Mouse (Mus musculus) limb, embryonic 10.5 days (tissue): ENCODE measurements at regions not wholly inside any gene's neighbourhood (a gene's known extent, or its start where the extent isn't known, plus 50 kb on each side); places are given as distances from the start of the nearest gene placed in this dataset.
A peak's percentile ranks its signal among the peaks of the same experiment; 100 is the strongest.

Experiments used
- DNase-seq: peaks from one replicate; pipeline ENCODE4 v3.0.0-alpha.2; 2017; ENCODE audit warnings: low spot score
- H3K27ac ChIP-seq: fragments of 300-500 bp; sonication (generic); 2 replicates; pipeline ENCODE4 v1.5.1; 2016; ENCODE audit warnings: mild to moderate bottlenecking
- H3K27me3 ChIP-seq: fragments of 300-500 bp; sonication (generic); 2 replicates; pipeline ENCODE4 v1.6.1; 2016; ENCODE audit warnings: low read depth, mild to moderate bottlenecking; ENCODE audit not compliant: poor library complexity, severe bottlenecking
- H3K36me3 ChIP-seq: fragments of 300-500 bp; sonication (generic); 2 replicates; pipeline ENCODE4 v1.6.1; 2016; ENCODE audit warnings: mild to moderate bottlenecking, moderate library complexity
- H3K4me1 ChIP-seq: fragments of 300-500 bp; sonication (generic); 2 replicates; pipeline ENCODE4 v1.6.1; 2016
- H3K4me3 ChIP-seq: fragments of 300-500 bp; sonication (generic); 2 replicates; pipeline ENCODE4 v1.5.1; 2016; ENCODE audit warnings: mild to moderate bottlenecking, moderate library complexity
- H3K9me3 ChIP-seq: fragments of 300-500 bp; sonication (generic); replicated peaks from 2 replicates; pipeline ENCODE4 v1.6.1; 2016; ENCODE audit warnings: mild to moderate bottlenecking
- WGBS: fragments of 180-500 bp; shearing (Covaris S2); methylation state at CpG from one replicate; pipeline ENCODE4 v1.1.7; 2016; 5-methylcytosine and 5-hydroxymethylcytosine counted together

DNA sequence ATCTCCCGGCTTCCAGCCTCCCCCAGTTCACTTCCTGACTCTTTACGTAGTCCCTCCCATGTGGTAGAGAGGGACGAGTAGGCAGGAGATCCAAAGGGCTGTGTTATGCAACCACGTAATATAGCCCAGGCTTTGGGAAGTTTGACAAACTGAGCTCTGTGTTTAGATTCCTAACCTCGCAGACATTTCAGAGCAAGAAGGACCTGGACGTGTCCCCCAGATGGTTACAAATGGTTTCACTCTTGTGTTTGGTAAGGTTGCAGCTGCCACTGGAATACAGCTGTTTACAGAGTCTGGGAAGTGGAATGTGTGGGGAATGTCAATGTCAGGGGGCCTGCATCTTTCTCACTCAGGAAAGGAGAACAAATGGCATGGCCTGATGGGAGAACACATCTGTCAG lies 145.1 kb upstream of the Lnx1 start:
- no peaks in the 10 kb centered on the region for H3K27me3 ChIP-seq
- WGBS = 67% methylated on average over 6 of the region's 6 CpGs
- H3K4me3 ChIP-seq = no peak overlapping the region
- no peak for DNase-seq
- no peaks in the 10 kb centered on the region for H3K36me3 ChIP-seq
- no peaks in the 10 kb centered on the region for H3K4me1 ChIP-seq
- no peak overlapping the region for H3K27ac ChIP-seq
- H3K9me3 ChIP-seq = no peaks in the 10 kb centered on the region

DNA sequence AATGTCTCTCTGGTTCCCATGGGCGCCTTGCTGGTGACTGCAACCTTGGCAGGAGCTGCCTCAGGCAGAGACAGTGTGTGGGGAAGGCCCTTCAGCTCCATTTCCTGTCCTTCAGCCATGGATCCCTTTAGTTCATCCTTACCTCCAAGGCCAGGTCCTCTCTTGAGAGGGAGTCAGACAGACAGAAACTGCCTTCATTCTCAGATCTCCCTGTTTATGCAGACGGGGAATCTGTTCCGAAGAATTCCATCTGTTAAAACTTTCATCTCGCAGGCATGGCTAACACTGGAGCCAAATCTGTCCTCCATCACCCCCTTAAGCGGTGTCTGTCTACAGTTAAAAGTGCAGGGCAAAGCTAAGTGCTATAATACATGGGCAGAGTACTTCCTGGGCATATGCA lies 144.0 kb upstream of the Lnx1 start:
- no peaks in the 10 kb centered on the region for H3K4me1 ChIP-seq
- H3K4me3 ChIP-seq = no peak overlapping the region
- WGBS = 91% methylated on average over 5 of the region's 5 CpGs
- no peak overlapping the region for H3K27ac ChIP-seq
- no peaks in the 10 kb centered on the region for H3K27me3 ChIP-seq
- no peak for DNase-seq
- no peaks in the 10 kb centered on the region for H3K9me3 ChIP-seq
- H3K36me3 ChIP-seq = no peaks in the 10 kb centered on the region

DNA sequence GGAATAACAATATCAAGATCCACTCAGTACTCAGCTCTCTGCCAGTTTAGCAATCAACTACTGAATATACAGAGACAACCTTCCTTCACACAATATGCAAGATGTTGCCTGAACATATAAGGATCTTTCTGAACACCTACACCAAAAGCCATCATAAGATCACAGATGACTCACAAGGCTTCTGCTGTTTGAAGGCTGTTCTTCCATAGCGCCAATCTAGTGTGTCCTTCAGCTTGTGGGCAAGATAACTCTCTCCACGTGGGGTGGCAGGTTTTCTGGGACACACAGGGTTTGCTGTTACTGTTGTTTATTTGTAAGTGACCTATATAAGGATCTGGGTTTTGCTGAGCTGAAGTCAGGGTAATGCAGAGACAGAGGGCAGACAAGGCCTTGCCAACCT lies 131.7 kb upstream of the Lnx1 start:
- Histone ChIP-seq H3K9me3 (no peaks in the 10 kb centered on the region), H3K27me3 (no peaks in the 10 kb centered on the region), H3K4me1 (peaks cover 27% of the 10 kb centered on the region), H3K4me3 (no peak overlapping the region), H3K36me3 (no peaks in the 10 kb centered on the region), H3K27ac (no peak overlapping the region)
- 84% methylated on average over 2 of the region's 2 CpGs for WGBS
- no peak for DNase-seq

DNA sequence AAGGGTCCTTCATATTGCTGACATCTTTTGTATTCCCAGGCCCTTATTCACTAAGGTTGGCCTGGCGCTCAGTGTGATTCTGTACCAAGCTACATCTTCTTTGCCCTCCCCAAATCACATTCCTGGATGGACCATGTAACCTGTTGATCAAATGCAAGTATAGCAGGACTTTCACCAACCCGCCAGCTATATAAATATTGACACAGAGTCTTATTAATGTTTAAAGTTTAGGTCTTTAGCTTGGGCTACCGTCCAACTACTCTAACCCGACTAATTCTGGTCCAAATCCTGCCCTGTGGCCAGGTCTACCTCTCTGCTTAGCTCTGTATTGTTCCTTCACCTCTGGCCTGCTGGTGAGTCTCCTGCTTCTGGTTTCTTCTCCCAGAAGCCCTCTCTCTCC lies 131.2 kb upstream of the Lnx1 start:
- Histone ChIP-seq H3K27me3 (no peaks in the 10 kb centered on the region), H3K36me3 (no peaks in the 10 kb centered on the region), H3K4me3 (no peak overlapping the region), H3K9me3 (no peaks in the 10 kb centered on the region), H3K27ac (no peak overlapping the region), H3K4me1 (peaks cover 26% of the 10 kb centered on the region)
- DNase-seq = no peak
- WGBS = 90% methylated on average over 4 of the region's 4 CpGs

DNA sequence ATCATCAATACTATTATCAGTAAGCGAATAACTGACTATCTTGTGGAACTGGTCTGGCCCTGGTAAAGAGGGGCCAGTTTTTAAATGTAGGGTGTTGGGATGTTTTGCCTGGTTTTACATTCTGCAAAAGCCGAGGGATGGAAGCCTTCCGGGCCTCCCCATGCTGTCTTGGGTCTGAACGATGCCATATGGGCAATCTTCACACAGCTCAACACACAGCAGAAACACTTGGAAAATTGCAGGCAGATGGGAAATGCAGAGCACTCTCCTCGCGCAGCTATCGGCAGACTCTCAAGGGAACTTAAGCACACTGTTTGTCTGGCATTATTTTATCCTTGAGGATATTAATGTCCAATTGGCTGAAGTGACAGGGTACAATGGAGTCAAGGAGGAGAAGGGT lies 129.3 kb upstream of the Lnx1 start:
- no peak for DNase-seq
- Histone ChIP-seq H3K27ac (no peak overlapping the region), H3K4me3 (no peak overlapping the region), H3K36me3 (no peaks in the 10 kb centered on the region), H3K9me3 (no peaks in the 10 kb centered on the region), H3K4me1 (peaks cover 43% of the 10 kb centered on the region), H3K27me3 (no peaks in the 10 kb centered on the region)
- WGBS = 64% methylated on average over 7 of the region's 7 CpGs

DNA sequence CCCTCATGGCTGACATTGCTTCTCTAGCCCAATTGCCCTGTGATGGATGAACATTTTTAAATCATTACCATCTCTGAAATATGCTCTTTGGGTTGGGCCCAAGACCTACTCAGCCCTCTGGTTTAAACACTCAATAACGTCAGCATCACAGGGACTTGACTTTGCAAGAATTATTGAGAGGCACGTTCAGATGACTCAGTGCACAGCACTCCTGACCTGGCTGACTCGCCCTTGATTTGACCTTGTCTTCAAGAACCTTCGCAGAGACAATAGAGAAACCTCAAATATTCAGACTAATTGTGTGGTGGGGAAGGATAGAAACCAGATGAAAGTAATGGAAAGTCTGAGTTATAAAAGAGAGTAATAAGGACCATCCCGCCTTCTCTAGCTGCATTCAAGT lies 127.9 kb upstream of the Lnx1 start:
- no peaks in the 10 kb centered on the region for H3K27me3 ChIP-seq
- H3K4me3 ChIP-seq = no peak overlapping the region
- H3K27ac ChIP-seq = no peak overlapping the region; the same call in 1 of the 2 replicates
- H3K9me3 ChIP-seq = no peaks in the 10 kb centered on the region
- no peaks in the 10 kb centered on the region for H3K36me3 ChIP-seq
- whole genome bisulfite sequencing = 30% methylated on average over 5 of the region's 5 CpGs
- H3K4me1 ChIP-seq = peaks cover 51% of the 10 kb centered on the region
- no peak for DNase-seq

DNA sequence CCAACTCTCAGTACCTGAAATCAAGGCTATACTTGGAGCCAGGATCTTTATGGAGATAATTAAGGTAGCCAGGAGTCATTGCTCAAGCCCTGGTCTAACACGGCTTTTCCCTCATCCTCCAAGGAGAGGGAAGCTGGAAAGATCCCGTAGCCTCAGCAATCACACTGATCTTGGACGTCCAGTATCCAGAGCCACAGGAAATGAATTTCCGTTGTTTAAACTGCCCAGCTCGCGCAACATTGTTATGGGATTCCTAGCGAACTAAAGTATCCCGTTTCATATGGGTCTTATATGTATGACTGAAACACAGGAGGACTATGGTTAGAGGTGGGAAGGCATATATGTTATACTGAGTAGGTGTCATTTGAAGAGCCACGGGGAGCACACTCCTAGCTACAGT lies 126.3 kb upstream of the Lnx1 start:
- DNase-seq = no peak
- H3K9me3 ChIP-seq = no peaks in the 10 kb centered on the region
- 81% methylated on average over 9 of the region's 9 CpGs for WGBS

DNA sequence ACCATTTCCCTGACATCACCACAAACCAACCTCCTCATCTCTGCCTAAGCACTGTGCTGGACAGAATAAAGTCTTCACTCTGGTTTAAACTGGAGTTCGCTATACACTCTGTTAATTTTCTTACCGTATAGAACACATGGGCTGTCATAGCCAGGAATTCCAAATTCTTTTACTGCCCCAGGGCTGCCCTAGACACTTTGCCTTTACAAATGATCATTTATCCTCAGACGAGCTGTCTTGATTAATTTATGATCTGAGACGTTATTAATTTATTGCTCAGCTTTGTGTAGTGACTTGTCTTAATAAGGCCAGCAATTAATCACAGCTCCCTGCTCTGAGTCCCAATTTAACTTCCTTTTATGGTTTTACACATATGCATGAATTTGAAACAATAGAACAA lies 125.2 kb upstream of the Lnx1 start:
- WGBS = 21% methylated on average over 4 of the region's 4 CpGs
- peak overlapping the region; percentile 80 for H3K27ac ChIP-seq
- no peak overlapping the region for H3K4me3 ChIP-seq
- H3K9me3 ChIP-seq = no peaks in the 10 kb centered on the region
- peaks cover 51% of the 10 kb centered on the region for H3K4me1 ChIP-seq
- no peaks in the 10 kb centered on the region for H3K27me3 ChIP-seq
- H3K36me3 ChIP-seq = no peaks in the 10 kb centered on the region
- DNase-seq = no peak

More for the DNA sequence above, 126.3 kb upstream of the Lnx1 start:
- Histone ChIP-seq H3K27me3 (no peaks in the 10 kb centered on the region), H3K4me3 (no peak overlapping the region), H3K27ac (peak overlapping the region; percentile 65), H3K4me1 (peaks cover 51% of the 10 kb centered on the region), H3K36me3 (no peaks in the 10 kb centered on the region)

DNA sequence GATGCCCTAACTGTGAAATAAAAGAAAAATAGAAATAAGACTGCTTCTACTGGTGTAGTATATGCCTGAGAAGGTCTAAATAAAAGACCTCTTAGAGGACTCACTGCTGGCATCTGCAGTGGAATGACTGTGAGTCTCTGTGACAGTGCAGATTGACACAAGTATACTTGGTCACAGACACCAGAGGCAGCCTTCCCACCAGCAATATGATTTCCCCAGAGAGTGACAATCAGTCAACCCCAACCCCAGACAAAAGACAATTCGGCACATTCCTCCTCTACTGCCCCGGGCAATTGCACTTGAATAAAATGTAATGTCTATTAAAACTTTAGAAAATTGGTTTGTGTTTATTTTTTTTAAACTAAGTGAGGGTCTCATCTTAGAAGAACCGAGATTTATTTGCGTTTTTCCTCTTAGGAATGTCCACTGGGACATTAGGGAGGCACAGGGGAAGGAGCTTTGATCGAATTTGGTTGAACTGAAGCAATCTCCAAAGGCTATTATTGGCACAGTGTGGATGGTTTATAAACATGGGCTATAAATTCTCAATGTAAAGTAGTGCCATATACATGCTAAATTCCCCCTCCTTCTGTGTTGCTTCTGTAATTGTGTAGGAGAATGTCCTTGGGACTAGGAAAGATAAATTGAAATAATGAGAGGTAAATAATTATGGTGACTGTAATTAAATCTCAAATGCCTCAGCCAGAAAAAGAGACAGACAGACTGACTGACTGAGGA lies 123.0 kb upstream of the Lnx1 start:
- 76% methylated on average over 5 of the region's 5 CpGs for WGBS
- no peaks in the 10 kb centered on the region for H3K27me3 ChIP-seq
- no peak overlapping the region for H3K4me3 ChIP-seq
- H3K27ac ChIP-seq = no peak overlapping the region
- no peaks in the 10 kb centered on the region for H3K36me3 ChIP-seq
- no peaks in the 10 kb centered on the region for H3K9me3 ChIP-seq
- H3K4me1 ChIP-seq = peaks cover 40% of the 10 kb centered on the region
- no peak for DNase-seq

DNA sequence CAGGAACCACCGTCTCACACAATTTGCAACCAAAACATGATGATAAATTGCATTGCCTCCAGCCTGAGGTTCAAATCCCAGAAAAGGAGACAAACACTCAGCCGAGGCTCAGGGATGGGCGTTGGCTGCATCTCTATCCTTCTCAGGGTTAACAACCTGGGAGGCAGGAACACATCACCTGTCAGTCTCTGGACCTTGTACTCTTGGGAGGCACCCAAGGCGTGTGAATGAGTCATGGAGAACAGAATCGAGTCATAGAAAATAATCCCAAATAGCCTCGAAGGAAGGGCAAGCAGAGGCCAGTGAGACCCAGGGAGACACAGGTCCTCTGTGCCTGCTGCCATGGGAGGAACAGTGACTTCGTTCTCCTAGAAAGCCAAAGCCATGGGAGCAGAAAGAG lies 121.0 kb upstream of the Lnx1 start:
- H3K9me3 ChIP-seq = no peaks in the 10 kb centered on the region
- no peak overlapping the region for H3K27ac ChIP-seq
- no peak for DNase-seq
- 86% methylated on average over 7 of the region's 7 CpGs for WGBS
- no peak overlapping the region for H3K4me3 ChIP-seq
- H3K4me1 ChIP-seq = peaks cover 30% of the 10 kb centered on the region
- H3K36me3 ChIP-seq = no peaks in the 10 kb centered on the region
- no peaks in the 10 kb centered on the region for H3K27me3 ChIP-seq

DNA sequence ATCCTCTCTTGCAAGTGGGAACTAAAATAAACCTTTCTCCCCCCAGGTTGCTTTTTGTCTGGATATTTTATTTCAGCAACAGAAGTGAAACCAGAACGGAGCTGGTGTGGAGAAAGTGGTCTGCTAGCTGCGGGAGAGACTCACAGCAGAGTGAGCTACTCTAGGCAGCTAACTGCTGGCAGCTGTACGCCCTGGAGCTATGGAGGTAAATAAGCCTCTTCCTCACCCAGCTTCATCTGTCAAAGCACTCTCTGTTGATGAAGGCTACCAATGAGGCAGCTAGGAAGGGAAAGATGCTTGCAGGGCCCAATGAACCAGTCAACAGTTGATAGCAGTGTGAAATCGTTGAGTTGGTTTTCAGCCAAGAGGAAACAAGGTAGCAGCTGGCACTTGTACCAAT lies 119.3 kb upstream of the Lnx1 start:
- Histone ChIP-seq H3K9me3 (no peaks in the 10 kb centered on the region), H3K4me3 (no peak overlapping the region), H3K27me3 (no peaks in the 10 kb centered on the region), H3K36me3 (no peaks in the 10 kb centered on the region), H3K27ac (no peak overlapping the region), H3K4me1 (peaks cover 22% of the 10 kb centered on the region)
- no peak for DNase-seq
- WGBS = 60% methylated on average over 4 of the region's 4 CpGs

DNA sequence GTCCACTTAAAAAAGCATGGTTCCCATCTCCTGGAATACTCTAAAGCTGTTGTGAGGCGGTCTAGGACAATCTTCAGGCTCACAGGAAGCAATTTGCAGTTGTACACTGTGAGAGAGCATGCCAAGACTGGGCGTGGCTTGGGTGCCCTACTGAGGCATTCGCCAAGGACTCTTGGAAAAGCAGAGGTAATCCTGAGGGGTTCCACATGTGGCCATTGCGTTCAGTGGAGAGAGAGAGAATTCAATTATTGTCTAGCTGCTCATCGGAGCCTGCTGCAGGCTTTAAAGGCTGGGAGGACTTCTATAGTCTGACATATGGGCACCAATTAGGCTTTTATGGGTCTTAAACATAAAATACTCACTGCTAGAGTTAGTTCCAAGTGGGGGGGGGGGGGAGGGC lies 113.8 kb upstream of the Lnx1 start:
- no peak overlapping the region for H3K4me3 ChIP-seq
- DNase-seq = no peak
- H3K4me1 ChIP-seq = peaks cover 29% of the 10 kb centered on the region
- no peaks in the 10 kb centered on the region for H3K36me3 ChIP-seq
- H3K27me3 ChIP-seq = 0 out of 2 replicates have a peak, but pooled peaks cover 4% of the 10 kb centered on the region
- H3K27ac ChIP-seq = 0 out of 2 replicates have a peak overlapping the region, but pooled peaks have one; percentile 25
- no peaks in the 10 kb centered on the region for H3K9me3 ChIP-seq
- 37% methylated on average over 5 of the region's 5 CpGs for WGBS

DNA sequence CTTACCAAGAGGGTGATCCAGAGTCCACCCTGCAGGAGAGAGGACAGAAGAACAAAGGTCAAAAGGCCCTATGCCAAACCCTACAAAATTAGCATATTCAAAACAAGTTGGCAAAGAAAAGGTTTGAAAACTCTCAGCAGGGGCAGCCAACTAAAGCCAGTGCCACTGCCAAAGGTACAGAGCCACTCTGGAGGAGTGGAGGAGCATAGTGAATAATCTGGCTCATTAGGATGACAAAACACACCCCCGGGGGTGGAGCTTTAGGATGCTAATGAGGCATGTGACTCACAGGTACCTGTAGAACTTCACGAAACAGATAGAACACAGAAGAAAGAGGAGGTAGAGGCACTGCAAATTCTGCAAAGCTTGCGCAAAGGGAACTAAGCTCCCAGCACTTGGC lies 110.7 kb upstream of the Lnx1 start:
- no peaks in the 10 kb centered on the region for H3K9me3 ChIP-seq
- H3K27me3 ChIP-seq = 0 out of 2 replicates have a peak, but pooled peaks cover 4% of the 10 kb centered on the region
- H3K27ac ChIP-seq = no peak overlapping the region
- H3K4me3 ChIP-seq = no peak overlapping the region
- WGBS = 20% methylated on average over 3 of the region's 3 CpGs
- no peak for DNase-seq
- peaks cover 24% of the 10 kb centered on the region for H3K4me1 ChIP-seq
- no peaks in the 10 kb centered on the region for H3K36me3 ChIP-seq

DNA sequence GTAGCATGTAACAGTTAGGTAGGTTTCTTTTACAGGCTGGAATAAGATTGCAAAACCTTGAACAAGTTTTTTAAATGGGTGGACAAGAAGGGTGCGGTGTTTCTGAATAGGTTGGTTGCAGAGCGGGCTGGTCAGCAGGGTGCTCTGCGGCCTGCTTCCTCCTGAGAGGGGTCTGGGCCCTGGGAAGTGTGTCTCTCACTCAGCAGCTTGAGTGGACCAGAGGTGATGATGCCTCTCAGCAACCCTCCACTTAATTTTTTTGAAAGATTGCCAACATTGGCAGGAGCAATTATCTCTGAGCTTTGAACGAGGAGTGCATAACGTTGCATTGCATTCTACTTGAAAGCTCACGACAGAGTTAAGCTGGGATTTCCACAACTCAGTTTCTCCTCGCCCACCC lies 108.3 kb upstream of the Lnx1 start:
- no peak for DNase-seq
- Histone ChIP-seq H3K4me3 (no peak overlapping the region), H3K4me1 (peaks cover 5% of the 10 kb centered on the region), H3K36me3 (no peaks in the 10 kb centered on the region), H3K27ac (no peak overlapping the region), H3K9me3 (no peaks in the 10 kb centered on the region), H3K27me3 (0 out of 2 replicates have a peak, but pooled peaks cover 4% of the 10 kb centered on the region)
- WGBS = 77% methylated on average over 7 of the region's 7 CpGs
